Mouse (Mus musculus) forebrain, embryonic 10.5 days (tissue): Measurements from ENCODE around the gene Mast4. TPM values are rescaled to one million over a fixed set of nuclear protein-coding genes. Genes with fewer than 3 reads are reported as not detected.

Experiments used
- DNase-seq: peaks from one replicate; pipeline ENCODE4 v3.0.0-alpha.2; 2017; ENCODE audit warnings: low spot score; ENCODE audit errors: extremely low spot score
- H3K27ac ChIP-seq: fragments of 300-500 bp; sonication (generic); 2 replicates; pipeline ENCODE4 v1.5.1; 2016; ENCODE audit warnings: mild to moderate bottlenecking
- H3K27me3 ChIP-seq: fragments of 300-500 bp; sonication (generic); 2 replicates; pipeline ENCODE4 v1.6.1; 2016; ENCODE audit warnings: mild to moderate bottlenecking; ENCODE audit not compliant: poor library complexity, severe bottlenecking
- H3K36me3 ChIP-seq: fragments of 300-500 bp; sonication (generic); replicated peaks from 2 replicates; pipeline ENCODE4 v1.6.1; 2016; ENCODE audit warnings: mild to moderate bottlenecking, moderate library complexity
- H3K4me1 ChIP-seq: fragments of 300-500 bp; sonication (generic); 2 replicates; pipeline ENCODE4 v1.6.1; 2016
- H3K4me3 ChIP-seq: fragments of 300-500 bp; sonication (generic); 2 replicates; pipeline ENCODE4 v1.5.1; 2016; ENCODE audit warnings: mild to moderate bottlenecking, moderate library complexity
- H3K9me3 ChIP-seq: fragments of 300-500 bp; sonication (generic); 2 replicates; pipeline ENCODE4 v1.6.1; 2016; ENCODE audit warnings: mild to moderate bottlenecking, moderate library complexity
- WGBS: fragments of 180-500 bp; shearing (Covaris S2); methylation state at CpG from one replicate; pipeline ENCODE4 v1.1.7; 2016; 5-methylcytosine and 5-hydroxymethylcytosine counted together
- polyA plus RNA-seq: library from polyadenylated mRNA; unstranded; fragments of >200 nt; fragmentation: Nextera tagmentation; extraction: Ambion mirVana; gene quantifications from 2 replicates; pipeline ENCODE4 v1.2.1, GENCODE M21; 2016

Mast4 gene
- polyA plus RNA-seq, 1 experiment from 2014 or later, result 18.3 TPM

DNA sequence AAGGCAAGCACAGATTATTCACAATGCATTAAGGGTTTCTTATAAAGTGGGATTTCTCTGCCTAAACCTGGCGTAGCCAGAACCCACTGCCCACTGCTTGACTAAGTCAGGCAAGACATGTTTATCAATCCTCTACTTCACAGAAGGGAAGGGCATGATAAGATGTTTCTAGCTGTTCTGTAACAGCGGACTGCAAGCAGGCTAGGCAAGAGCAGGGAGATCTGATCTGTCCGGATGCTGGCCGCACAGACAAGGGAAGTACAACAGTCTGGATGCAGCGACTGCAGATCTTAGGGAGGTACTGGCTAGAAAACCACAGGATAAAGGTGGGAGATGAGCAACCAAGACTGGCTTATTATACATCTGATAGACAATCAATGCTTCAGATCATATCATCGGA lies 519.1 kb downstream of the Mast4 start:
- H3K27me3 ChIP-seq, result no peaks in the 10 kb centered on the region
- 92% methylated on average over 6 of the region's 6 CpGs for WGBS
- DNase-seq, result no peak

DNA sequence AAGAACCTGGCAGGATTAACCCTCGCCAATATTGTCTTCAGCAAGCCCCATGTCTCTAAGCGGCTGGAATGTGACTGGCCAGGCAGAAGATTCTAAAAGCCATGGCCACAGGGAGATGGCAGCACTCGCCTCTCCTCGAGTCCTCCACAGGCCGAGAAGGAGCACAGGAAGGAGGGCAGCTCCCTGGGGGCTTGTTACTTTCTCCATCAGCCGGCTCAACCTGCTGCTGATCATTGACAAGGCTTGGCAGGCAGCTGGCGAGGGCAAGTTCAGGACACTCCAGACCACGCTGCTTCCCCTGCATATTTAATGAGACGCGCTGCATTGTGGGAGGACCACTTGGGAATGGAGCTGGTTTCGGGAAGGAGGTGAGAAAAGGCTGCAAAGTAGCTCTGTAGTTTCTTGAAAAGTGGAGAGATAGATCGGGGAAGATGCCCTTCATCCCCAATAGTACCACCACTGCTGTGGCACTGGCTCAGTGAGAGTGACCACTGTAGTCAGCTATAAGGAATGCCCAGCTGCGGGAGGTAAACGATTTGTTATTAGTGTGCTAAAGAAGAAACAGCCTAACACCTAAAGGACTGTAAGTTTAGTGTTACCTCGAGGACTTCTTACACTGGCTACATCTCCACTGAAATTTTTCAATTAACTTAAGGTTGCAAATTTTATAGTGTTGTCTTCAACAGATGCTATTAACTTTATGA lies 523.0 kb downstream of the Mast4 start:
- Histone ChIP-seq H3K4me3 (peak overlapping the region; percentile 38), H3K27me3 (no peaks in the 10 kb centered on the region), H3K36me3 (0 out of 2 replicates have a peak, but pooled peaks cover 3% of the 10 kb centered on the region), H3K27ac (peak overlapping the region; percentile 73), H3K9me3 (no peaks in the 10 kb centered on the region), H3K4me1 (peaks cover 25% of the 10 kb centered on the region)
- DNase-seq, result peak; percentile 58
- 23% methylated on average over 15 of the region's 15 CpGs for WGBS

More for the DNA sequence above, 519.1 kb downstream of the Mast4 start:
- Histone ChIP-seq H3K4me1 (peaks cover 31% of the 10 kb centered on the region), H3K9me3 (no peaks in the 10 kb centered on the region), H3K27ac (no peak overlapping the region), H3K4me3 (no peak overlapping the region), H3K36me3 (no peaks in the 10 kb centered on the region)

DNA sequence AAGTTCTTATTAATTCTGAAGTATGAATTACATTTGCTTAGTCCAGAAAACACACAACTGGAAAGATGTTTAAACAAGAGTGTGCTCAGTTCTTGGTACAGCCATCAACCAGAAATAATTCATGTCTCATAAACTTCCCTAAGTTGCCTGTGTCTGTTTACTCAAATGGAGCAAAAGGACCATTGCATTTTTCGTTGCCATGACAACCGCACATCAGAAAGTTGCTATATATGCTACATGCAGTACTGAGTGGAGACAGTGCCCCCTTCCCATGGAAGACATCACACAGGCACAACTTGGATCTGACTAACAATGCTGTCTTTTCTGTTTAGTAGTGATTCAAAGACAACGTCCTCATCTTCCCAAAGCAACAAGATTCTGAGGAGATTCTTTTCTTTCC lies 527.6 kb downstream of the Mast4 start:
- Histone ChIP-seq H3K9me3 (no peaks in the 10 kb centered on the region), H3K4me3 (no peak overlapping the region), H3K27ac (no peak overlapping the region), H3K36me3 (peaks cover 12% of the 10 kb centered on the region), H3K27me3 (no peaks in the 10 kb centered on the region), H3K4me1 (peaks cover 20% of the 10 kb centered on the region)
- no peak for DNase-seq
- 90% methylated on average over 3 of the region's 3 CpGs for WGBS

- Histone ChIP-seq H3K36me3 (peaks cover 12% of the 10 kb centered on the region), H3K4me3 (no peak overlapping the region), H3K4me1 (peaks cover 6% of the 10 kb centered on the region), H3K9me3 (no peaks in the 10 kb centered on the region), H3K27me3 (no peaks in the 10 kb centered on the region), H3K27ac (no peak overlapping the region)
- no peak for DNase-seq
- WGBS, result 88% methylated on average over 6 of the region's 6 CpGs
These were observed 529.1 kb downstream of the Mast4 start for GRCm38 (mm10) chr13:102805190-102805589.

DNA sequence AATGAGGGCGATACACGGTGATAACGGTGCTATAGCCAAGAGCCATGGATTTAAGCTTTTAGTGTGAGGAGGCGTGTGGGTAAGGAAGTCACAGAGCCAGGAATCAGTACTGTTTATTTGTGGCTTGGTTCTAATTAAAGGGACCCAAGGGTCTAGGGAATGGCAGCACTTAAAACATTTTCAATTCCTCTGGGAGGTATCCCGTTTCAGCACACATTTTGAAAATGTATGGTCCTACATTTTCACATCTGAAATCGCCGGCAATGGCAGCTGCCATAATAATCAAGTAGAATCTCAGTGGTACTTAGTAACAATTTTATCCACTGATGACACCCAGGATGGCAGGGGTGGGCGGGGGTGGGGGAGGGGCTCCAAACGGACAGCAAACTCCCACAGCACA lies 531.1 kb downstream of the Mast4 start:
- Histone ChIP-seq H3K27ac (no peak overlapping the region), H3K9me3 (no peaks in the 10 kb centered on the region), H3K4me1 (peaks cover 3% of the 10 kb centered on the region; the same call in 1 of the 2 replicates), H3K4me3 (no peak overlapping the region), H3K36me3 (peaks cover 10% of the 10 kb centered on the region), H3K27me3 (no peaks in the 10 kb centered on the region)
- WGBS, result 83% methylated on average over 9 of the region's 9 CpGs
- DNase-seq, result no peak

DNA sequence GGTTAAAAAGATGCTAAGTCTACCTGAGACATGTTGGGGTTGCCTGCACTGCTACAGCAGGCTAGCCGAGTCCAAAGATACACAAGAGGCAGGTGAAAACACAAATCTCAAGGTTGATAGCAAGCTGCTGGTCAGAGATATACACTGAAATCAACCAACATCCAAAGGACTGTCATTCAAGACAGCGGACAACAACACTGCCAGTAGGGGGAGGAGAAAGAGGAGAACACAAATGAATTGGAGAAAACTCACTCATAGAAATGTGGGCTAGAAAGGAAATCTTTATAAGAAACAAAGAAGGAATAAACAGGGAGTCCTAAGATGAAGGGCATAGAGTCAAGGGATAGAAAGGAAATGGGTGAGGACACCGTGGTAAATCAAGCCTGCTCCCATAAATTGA lies 542.1 kb downstream of the Mast4 start:
- no peak overlapping the region for H3K27ac ChIP-seq
- peaks cover 53% of the 10 kb centered on the region for H3K36me3 ChIP-seq
- no peaks in the 10 kb centered on the region for H3K27me3 ChIP-seq
- H3K4me1 ChIP-seq, result peaks cover 6% of the 10 kb centered on the region; the same call in 1 of the 2 replicates
- H3K4me3 ChIP-seq, result no peak overlapping the region
- DNase-seq, result no peak
- 93% methylated on average over 3 of the region's 3 CpGs for WGBS
- no peaks in the 10 kb centered on the region for H3K9me3 ChIP-seq

GRCm38 (mm10) chr13:102790601-102791155 lies 543.6 kb downstream of the Mast4 start:
- peaks cover 44% of the 10 kb centered on the region for H3K36me3 ChIP-seq
- peaks cover 6% of the 10 kb centered on the region; the same call in 1 of the 2 replicates for H3K4me1 ChIP-seq
- H3K27me3 ChIP-seq, result no peaks in the 10 kb centered on the region
- H3K4me3 ChIP-seq, result no peak overlapping the region
- no peak overlapping the region for H3K27ac ChIP-seq
- 73% methylated on average over 6 of the region's 6 CpGs for WGBS
- DNase-seq, result no peak
- no peaks in the 10 kb centered on the region for H3K9me3 ChIP-seq

GRCm38 (mm10) chr13:102786666-102787230 lies 547.5 kb downstream of the Mast4 start:
- Histone ChIP-seq H3K9me3 (no peaks in the 10 kb centered on the region), H3K27ac (no peak overlapping the region), H3K27me3 (no peaks in the 10 kb centered on the region), H3K36me3 (peaks cover 44% of the 10 kb centered on the region), H3K4me3 (no peak overlapping the region), H3K4me1 (peaks cover 6% of the 10 kb centered on the region; the same call in 1 of the 2 replicates)
- WGBS, result 94% methylated on average over 10 of the region's 10 CpGs
- no peak for DNase-seq

GRCm38 (mm10) chr13:102783531-102784310 lies 550.6 kb downstream of the Mast4 start:
- no peak overlapping the region for H3K4me3 ChIP-seq
- no peaks in the 10 kb centered on the region for H3K4me1 ChIP-seq
- no peaks in the 10 kb centered on the region for H3K9me3 ChIP-seq
- 90% methylated on average over 7 of the region's 7 CpGs for WGBS
- no peak for DNase-seq
- H3K27ac ChIP-seq, result no peak overlapping the region
- peaks cover 59% of the 10 kb centered on the region for H3K36me3 ChIP-seq
- no peaks in the 10 kb centered on the region for H3K27me3 ChIP-seq

GRCm38 (mm10) chr13:102779275-102779674 lies 555.0 kb downstream of the Mast4 start:
- DNase-seq, result no peak
- Histone ChIP-seq H3K27ac (no peak overlapping the region), H3K4me3 (no peak overlapping the region), H3K4me1 (no peaks in the 10 kb centered on the region), H3K9me3 (no peaks in the 10 kb centered on the region), H3K27me3 (no peaks in the 10 kb centered on the region), H3K36me3 (peaks cover 60% of the 10 kb centered on the region)
- 94% methylated on average over 3 of the region's 3 CpGs for WGBS

DNA sequence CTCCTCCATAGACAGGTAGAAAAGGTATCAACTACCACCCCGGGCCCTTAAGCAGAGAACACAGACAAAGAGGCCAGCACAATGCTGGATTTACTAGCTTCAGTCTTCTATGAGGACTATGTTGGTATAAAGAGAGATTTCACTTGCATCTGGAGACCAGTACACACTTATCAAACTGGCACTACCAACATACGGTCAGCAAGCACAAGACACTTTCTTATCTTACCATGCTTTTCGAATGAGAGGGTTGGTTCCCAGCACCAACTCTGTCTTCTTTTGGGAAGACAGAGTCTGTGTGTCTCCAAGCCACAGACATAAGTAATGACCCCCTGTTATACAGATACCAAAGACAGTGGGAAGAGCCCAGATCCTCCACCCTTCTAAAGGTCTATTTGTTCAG lies 555.4 kb downstream of the Mast4 start:
- no peaks in the 10 kb centered on the region for H3K27me3 ChIP-seq
- H3K4me3 ChIP-seq, result no peak overlapping the region
- 96% methylated on average over 3 of the region's 3 CpGs for WGBS
- H3K36me3 ChIP-seq, result peaks cover 64% of the 10 kb centered on the region
- DNase-seq, result no peak
- H3K9me3 ChIP-seq, result no peaks in the 10 kb centered on the region
- H3K4me1 ChIP-seq, result no peaks in the 10 kb centered on the region
- H3K27ac ChIP-seq, result no peak overlapping the region

GRCm38 (mm10) chr13:102775506-102775905 lies 558.8 kb downstream of the Mast4 start:
- WGBS, result 93% methylated on average over 6 of the region's 6 CpGs
- H3K4me3 ChIP-seq, result no peak overlapping the region
- H3K27me3 ChIP-seq, result no peaks in the 10 kb centered on the region
- peaks cover 56% of the 10 kb centered on the region for H3K36me3 ChIP-seq
- H3K9me3 ChIP-seq, result no peaks in the 10 kb centered on the region
- no peak for DNase-seq
- H3K27ac ChIP-seq, result no peak overlapping the region
- H3K4me1 ChIP-seq, result no peaks in the 10 kb centered on the region
